Mouse (Mus musculus) heart, postnatal 0 days (tissue): ENCODE measurements around the gene Pdf. TPM values are rescaled to one million over a fixed set of nuclear protein-coding genes. Genes with fewer than 3 reads are reported as not detected.

ENCODE experiments used
- ATAC-seq: fragments of 200-750 bp; cut with Nextera tagmentation; 2 replicates; pipeline ENCODE4 v1.8.0; 2017; ENCODE audit warnings: low read depth, moderate number of reproducible peaks, moderate library complexity; ENCODE audit not compliant: insufficient read depth
- DNase-seq: peaks from one replicate; pipeline ENCODE4 v3.0.0-alpha.2; 2016; ENCODE audit warnings: low spot score
- H3K27ac ChIP-seq: fragments of 300-500 bp; sonication (generic); 2 replicates; pipeline ENCODE4 v1.5.1; 2014; ENCODE audit warnings: low read depth, mild to moderate bottlenecking
- H3K27me3 ChIP-seq: fragments of 300-500 bp; sonication (generic); 2 replicates; pipeline ENCODE4 v1.6.1; 2014; ENCODE audit warnings: low read length, mixed read lengths; ENCODE audit not compliant: control insufficient read depth, insufficient read depth
- H3K36me3 ChIP-seq: fragments of 300-500 bp; sonication (generic); replicated peaks from 2 replicates; pipeline ENCODE4 v1.6.1; 2014; ENCODE audit warnings: low read length, mixed read lengths; ENCODE audit not compliant: control insufficient read depth, insufficient read depth
- H3K4me1 ChIP-seq: fragments of 300-500 bp; sonication (generic); 2 replicates; pipeline ENCODE4 v1.6.1; 2014; ENCODE audit warnings: antibody characterized with exemption; ENCODE audit not compliant: control insufficient read depth, insufficient read depth
- H3K4me2 ChIP-seq: fragments of 300-500 bp; sonication (generic); 2 replicates; pipeline ENCODE4 v1.6.1; 2014; ENCODE audit warnings: low read depth, mild to moderate bottlenecking, low read length, moderate library complexity
- H3K4me3 ChIP-seq: fragments of 300-500 bp; sonication (generic); 2 replicates; pipeline ENCODE4 v1.5.1; 2014; ENCODE audit warnings: low read depth, low read length
- H3K9ac ChIP-seq: fragments of 300-500 bp; sonication (generic); replicated peaks from 2 replicates; pipeline ENCODE4 v1.6.1; 2014; ENCODE audit warnings: low read depth, low read length, mixed read lengths
- H3K9me3 ChIP-seq: fragments of 300-500 bp; sonication (generic); replicated peaks from 2 replicates; pipeline ENCODE4 v1.6.1; 2016; ENCODE audit warnings: low read length; ENCODE audit not compliant: control insufficient read depth
- CTCF ChIP-seq: IDR thresholded peaks from 2 replicates; pipeline ENCODE4 v1.5.1; 2016; ENCODE audit warnings: antibody characterized with exemption, control low read depth, low read depth
- EP300 ChIP-seq: IDR thresholded peaks from 2 replicates; pipeline ENCODE4 v1.6.1; 2016; ENCODE audit warnings: antibody characterized with exemption, low read depth
- WGBS: fragments of 180-500 bp; shearing (Covaris S2); extraction: QIAGEN DNeasy Blood & Tissue Kit; methylation state at CpG from one replicate; pipeline ENCODE4 v1.1.7; 2014; 5-methylcytosine and 5-hydroxymethylcytosine counted together
- polyA plus RNA-seq: library from polyadenylated mRNA; unstranded; fragments of >200 nt; fragmentation: Nextera tagmentation; extraction: Ambion mirVana; gene quantifications from 2 replicates; pipeline ENCODE4 v1.2.1, GENCODE M21; 2015
- total RNA-seq: library from RNA; depleted of rRNA; stranded (reverse); fragments of >200 nt; gene quantifications from 2 replicates; pipeline ENCODE4 v1.2.3, GENCODE M21; 2014; ENCODE audit warnings: low replicate concordance

Pdf gene
- total and polyA plus RNA-seq, 2 experiments from 2014 or later = 59.7 to 90.4 TPM

DNA sequence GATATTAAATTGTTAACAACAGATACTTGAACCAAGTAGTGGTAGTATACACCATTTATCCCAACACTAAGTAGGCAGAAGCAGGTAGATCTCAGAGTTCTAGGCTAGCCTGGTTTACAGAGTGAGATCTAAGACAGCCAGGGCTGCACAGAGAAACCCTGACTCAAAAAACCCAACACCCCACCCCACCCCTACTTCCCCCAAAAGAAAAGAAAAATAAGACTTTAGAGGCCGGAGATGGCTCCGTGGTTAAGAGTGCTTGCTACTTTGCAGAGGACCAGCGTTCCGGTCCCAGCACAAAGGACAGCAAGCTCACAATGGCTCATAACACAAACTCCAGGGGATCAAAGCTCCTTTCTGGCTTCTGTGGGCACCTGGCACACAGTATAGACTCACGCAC is 37.6 kb upstream of the Pdf start:
- peaks cover 59% of the 10 kb centered on the region for H3K36me3 ChIP-seq
- no peak for TF ChIP-seq EP300
- TF ChIP-seq CTCF = no peak

DNA sequence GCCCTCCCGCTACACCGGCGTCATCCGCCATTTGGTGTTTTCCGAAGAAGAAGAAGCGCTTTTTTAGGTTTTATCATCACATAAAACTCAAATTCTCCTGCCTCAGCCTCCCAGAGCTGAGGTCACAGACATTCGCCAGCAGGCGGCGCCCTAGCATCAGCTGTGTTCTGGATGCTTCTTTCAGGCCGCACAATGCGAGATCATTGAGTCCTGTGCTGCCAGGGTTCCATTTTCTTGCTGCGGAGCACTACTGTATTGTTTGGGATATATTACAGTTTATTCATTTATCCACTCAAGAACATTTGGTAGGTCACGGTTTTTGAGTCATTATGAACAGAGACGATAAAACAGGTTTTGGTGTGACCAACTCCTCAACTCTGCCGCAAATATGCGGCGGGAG is 36.9 kb upstream of the Pdf start:
- Histone ChIP-seq H3K4me3 (no peak overlapping the region), H3K27ac (no peak overlapping the region), H3K27me3 (no peaks in the 10 kb centered on the region), H3K4me1 (no peaks in the 10 kb centered on the region), H3K9ac (no peak overlapping the region), H3K9me3 (no peaks in the 10 kb centered on the region), H3K36me3 (peaks cover 59% of the 10 kb centered on the region), H3K4me2 (no peak overlapping the region)
- ATAC-seq (no peak), DNase-seq (no peak)
- TF ChIP-seq EP300 = no peak
- no peak for TF ChIP-seq CTCF
- 96% methylated on average over 17 of the region's 17 CpGs for WGBS

More for the DNA sequence above, 37.6 kb upstream of the Pdf start:
- ATAC-seq (no peak), DNase-seq (no peak)
- 98% methylated on average over 5 of the region's 5 CpGs for WGBS
- H3K9me3 ChIP-seq = no peaks in the 10 kb centered on the region
- no peaks in the 10 kb centered on the region for H3K4me1 ChIP-seq
- no peak overlapping the region for H3K27ac ChIP-seq
- no peak overlapping the region for H3K9ac ChIP-seq
- H3K4me2 ChIP-seq = no peak overlapping the region
- no peak overlapping the region for H3K4me3 ChIP-seq
- no peaks in the 10 kb centered on the region for H3K27me3 ChIP-seq

GRCm38 (mm10) chr8:107076239-107076888 is 27.9 kb upstream of the Pdf start:
- H3K27ac ChIP-seq = no peak overlapping the region
- H3K27me3 ChIP-seq = no peaks in the 10 kb centered on the region
- TF ChIP-seq EP300 = no peak
- TF ChIP-seq CTCF = no peak
- ATAC-seq (no peak), DNase-seq (no peak)
- H3K4me1 ChIP-seq = no peaks in the 10 kb centered on the region
- WGBS = 79% methylated on average over 7 of the region's 7 CpGs
- no peak overlapping the region for H3K4me2 ChIP-seq
- H3K9me3 ChIP-seq = no peaks in the 10 kb centered on the region
- no peak overlapping the region for H3K4me3 ChIP-seq
- H3K36me3 ChIP-seq = peaks cover 82% of the 10 kb centered on the region
- H3K9ac ChIP-seq = no peak overlapping the region

GRCm38 (mm10) chr8:107074128-107074527 is 25.7 kb upstream of the Pdf start:
- no peak overlapping the region for H3K4me3 ChIP-seq
- H3K36me3 ChIP-seq = peaks cover 76% of the 10 kb centered on the region
- H3K27ac ChIP-seq = no peak overlapping the region
- DNase-seq = no peak
- no peak overlapping the region for H3K9ac ChIP-seq
- H3K4me1 ChIP-seq = no peaks in the 10 kb centered on the region
- no peaks in the 10 kb centered on the region for H3K27me3 ChIP-seq
- 94% methylated on average over 1 of the region's 1 CpGs for WGBS
- no peaks in the 10 kb centered on the region for H3K9me3 ChIP-seq
- no peak for ATAC-seq
- no peak overlapping the region for H3K4me2 ChIP-seq
- TF ChIP-seq EP300 (no peak), CTCF (no peak)

- peaks cover 72% of the 10 kb centered on the region for H3K36me3 ChIP-seq
- 74% methylated on average over 4 of the region's 4 CpGs for WGBS
- no peak for TF ChIP-seq CTCF
- no peak for TF ChIP-seq EP300
These were observed 25.3 kb upstream of the Pdf start for GRCm38 (mm10) chr8:107073706-107074105.

More at GRCm38 (mm10) chr8:107073706-107074105, 25.3 kb upstream of the Pdf start:
- DNase-seq (no peak), ATAC-seq (no peak)
- Histone ChIP-seq H3K4me2 (no peak overlapping the region), H3K27me3 (no peaks in the 10 kb centered on the region), H3K4me1 (no peaks in the 10 kb centered on the region), H3K4me3 (no peak overlapping the region), H3K9me3 (no peaks in the 10 kb centered on the region), H3K9ac (no peak overlapping the region), H3K27ac (no peak overlapping the region)
